9 mouse cellular contexts compared by ENCODE assay signal in genomic region chr10:67862331-67862730, GRCm38 (mm10). TPM values are rescaled to one million over a fixed set of nuclear protein-coding genes. Genes with fewer than 3 reads are reported as not detected.
DNase-seq lines count a peak whose midpoint lies in the region; ATAC-seq lines count a peak whose summit lies in the region.
"Had no signal": no experiment of that assay in that cellular context is flagged by ENCODE, and none has a peak within 500 bp of the region (broad histone marks: within the 10 kb centered on the region; RNA-seq: fewer than 3 reads in every experiment).

No protein-coding gene starts in this region.

- H3K27me3 ChIP-seq in midbrain, embryonic 11.5 days (ENCODE audit: control insufficient read depth, insufficient read depth, low read length) = no peaks in the 10 kb centered on the region
- no peaks in the 10 kb centered on the region for H3K27me3 ChIP-seq in midbrain, embryonic 13.5 days
- H3K27me3 ChIP-seq in stomach, embryonic 16.5 days (ENCODE audit: control insufficient read depth, insufficient read depth, low read length) = no peaks in the 10 kb centered on the region
- H3K27me3 ChIP-seq: neural tube, embryonic 12.5 days had no signal

- H3K4me1 ChIP-seq in midbrain, embryonic 11.5 days (ENCODE audit: control insufficient read depth, insufficient read depth, low read length) = no peaks in the 10 kb centered on the region
- H3K4me1 ChIP-seq in midbrain, embryonic 13.5 days (replicated peaks) = no peaks in the 10 kb centered on the region
- no peaks in the 10 kb centered on the region for H3K4me1 ChIP-seq in stomach, embryonic 16.5 days (ENCODE audit: control insufficient read depth, insufficient read depth, low read length)
- H3K4me1 ChIP-seq: neural tube, embryonic 12.5 days had no signal

- ATAC-seq in midbrain, embryonic 11.5 days (ENCODE audit: low FRiP score) = 0 out of 2 replicates have a peak, but pooled peaks have one; percentile 46
- no peak for ATAC-seq in midbrain, embryonic 13.5 days
- no peak for ATAC-seq in stomach, embryonic 16.5 days (ENCODE audit: insufficient read depth, low FRiP score)

- no peak overlapping the region for H3K4me3 ChIP-seq in midbrain, embryonic 11.5 days (ENCODE audit: low read depth, low read length)
- H3K4me3 ChIP-seq in midbrain, embryonic 13.5 days (replicated peaks) = no peak overlapping the region
- H3K4me3 ChIP-seq in stomach, embryonic 16.5 days (replicated peaks; ENCODE audit: low read length) = no peak overlapping the region
- H3K4me3 ChIP-seq: neural tube, embryonic 12.5 days had no signal

- peak; percentile 14 for DNase-seq in adrenal gland, postnatal 14 days
- no peak for DNase-seq in adrenal gland, postnatal 4 days (ENCODE audit: low spot score in 2 of 2)
- peak; percentile 87 for DNase-seq in midbrain, embryonic 11.5 days (ENCODE audit: low spot score, missing footprints)
- DNase-seq in embryo, embryonic 11.5 days (ENCODE audit: low read depth, low spot score) = peak; percentile 11
- DNase-seq in kidney, postnatal 36 days = peak; percentile 16 to 39
- DNase-seq in layer of hippocampus, adult 9-10 months (ENCODE audit: low spot score) = no peak

- no peak overlapping the region for H3K4me2 ChIP-seq in midbrain, embryonic 11.5 days
- no peak overlapping the region for H3K4me2 ChIP-seq in midbrain, embryonic 13.5 days (replicated peaks)
- H3K4me2 ChIP-seq in stomach, embryonic 16.5 days (ENCODE audit: low read depth, low read length) = 0 out of 2 replicates have a peak overlapping the region, but pooled peaks have one; percentile 24
- H3K4me2 ChIP-seq: neural tube, embryonic 12.5 days had no signal

- H3K27ac ChIP-seq in midbrain, embryonic 11.5 days (ENCODE audit: low read depth, low read length) = no peak overlapping the region
- no peak overlapping the region for H3K27ac ChIP-seq in midbrain, embryonic 13.5 days
- H3K27ac ChIP-seq in stomach, embryonic 16.5 days (ENCODE audit: low read length) = no peak overlapping the region
- H3K27ac ChIP-seq: neural tube, embryonic 12.5 days had no signal

- WGBS in midbrain, embryonic 11.5 days = 22% methylated on average over 7 of the region's 7 CpGs
- WGBS in midbrain, embryonic 13.5 days = 11% methylated on average over 7 of the region's 7 CpGs
- WGBS in stomach, embryonic 16.5 days = 18% methylated on average over 7 of the region's 7 CpGs

- no peaks in the 10 kb centered on the region for H3K9me3 ChIP-seq in midbrain, embryonic 11.5 days (ENCODE audit: control insufficient read depth, low read length)
- H3K9me3 ChIP-seq in midbrain, embryonic 13.5 days = no peaks in the 10 kb centered on the region
- no peaks in the 10 kb centered on the region for H3K9me3 ChIP-seq in stomach, embryonic 16.5 days (replicated peaks; ENCODE audit: control insufficient read depth, low read length)
- H3K9me3 ChIP-seq: neural tube, embryonic 12.5 days had no signal

- H3K9ac ChIP-seq in midbrain, embryonic 11.5 days (ENCODE audit: low read length) = no peak overlapping the region
- H3K9ac ChIP-seq in midbrain, embryonic 13.5 days (replicated peaks) = no peak overlapping the region
- H3K9ac ChIP-seq in stomach, embryonic 16.5 days (ENCODE audit: low read length) = no peak overlapping the region
- H3K9ac ChIP-seq: neural tube, embryonic 12.5 days had no signal

- no peaks in the 10 kb centered on the region for H3K36me3 ChIP-seq in midbrain, embryonic 11.5 days (ENCODE audit: control insufficient read depth, insufficient read depth, low read length)
- H3K36me3 ChIP-seq in midbrain, embryonic 13.5 days = no peaks in the 10 kb centered on the region
- H3K36me3 ChIP-seq in stomach, embryonic 16.5 days (ENCODE audit: control insufficient read depth, insufficient read depth, low read length) = no peaks in the 10 kb centered on the region
- H3K36me3 ChIP-seq: neural tube, embryonic 12.5 days had no signal

RNA-seq across cellular contexts. Expression of gene Zfp365, which starts 50.1 kb away (rescaled TPM):
- total RNA-seq in adrenal gland, postnatal 14 days (2021) = 2.0 and 2.4 TPM in 2 replicates
- total RNA-seq in adrenal gland, postnatal 4 days (2021) = 1 to 10 TPM; 3.5 to 4.8 TPM
- polyA plus RNA-seq in midbrain, embryonic 11.5 days (2014; fragmentation: Nextera tagmentation; extraction: Ambion mirVana) = 1.8 and 2.1 TPM in 2 replicates
- polyA plus RNA-seq in midbrain, embryonic 13.5 days (2015; fragmentation: Nextera tagmentation; extraction: Ambion mirVana) = 2.7 and 3.0 TPM in 2 replicates
- polyA plus RNA-seq in stomach, embryonic 16.5 days (2015; fragmentation: Nextera tagmentation; extraction: Ambion mirVana) = 1.2 and 1.3 TPM in 2 replicates

Comparison
In these comparisons a context has a peak if more than half of its experiments do, and no peak if none do; other contexts are left out.
1. DNase-seq: peak in adrenal gland, postnatal 14 days (single experiment), midbrain, embryonic 11.5 days (single experiment), embryo, embryonic 11.5 days (single experiment) and kidney, postnatal 36 days (2 of 2); none in adrenal gland, postnatal 4 days (0 of 2) and layer of hippocampus, adult 9-10 months (single experiment).